Mouse (Mus musculus): Measurements from ENCODE around the gene H2al1e.
"Not testable (repeated sequence)": the region's sequence is repeated elsewhere in the genome, so short reads cannot be mapped to it uniquely, and the experiment has no call there.

The H2al1e gene

DNA sequence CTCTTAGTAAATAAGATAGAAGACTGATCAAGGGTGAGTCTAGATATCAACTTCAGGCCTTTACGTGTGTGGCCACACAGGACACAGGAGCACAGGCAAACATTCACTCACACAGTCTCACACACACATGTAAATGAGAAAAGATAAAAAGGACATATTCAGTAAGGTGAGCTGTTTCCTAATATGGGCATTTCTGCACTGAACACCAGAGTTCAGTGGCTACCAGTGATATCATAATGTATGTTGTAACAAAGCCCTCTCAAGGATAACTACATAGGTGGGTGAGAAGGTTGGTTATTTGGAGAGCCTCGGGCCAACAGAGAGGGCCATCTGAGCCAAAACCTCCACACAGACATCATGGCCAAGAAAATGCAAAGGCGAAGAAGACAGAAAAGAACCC, at the start of gene H2al1e:
Gene H2al1e, plus strand, starts transcription at position 301 of the 400 bp plus-strand sequence.
- DNase-seq (ENCODE audit: low spot score), result not testable (repeated sequence)

DNA sequence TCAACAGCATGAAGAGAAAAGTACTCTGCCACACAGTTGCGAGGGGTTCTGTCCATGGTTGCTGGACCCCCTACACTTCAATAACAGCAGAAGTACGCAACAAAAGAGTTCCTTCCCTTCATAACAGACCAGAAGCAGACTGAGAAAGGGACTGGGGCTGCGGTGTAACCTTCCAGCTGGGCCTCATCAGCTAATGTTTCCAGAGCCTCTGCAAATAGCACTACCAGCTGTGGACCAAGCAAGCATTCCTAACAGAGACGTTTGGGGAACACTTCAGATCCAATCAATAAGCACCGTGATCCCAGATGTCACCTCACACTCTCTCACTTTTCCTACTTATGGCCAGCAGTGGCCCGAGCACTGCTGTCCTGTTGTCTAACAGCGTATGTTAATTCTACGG, 46.8 kb upstream of the H2al1e start:
- no peak for DNase-seq (ENCODE audit: low spot score)

DNA sequence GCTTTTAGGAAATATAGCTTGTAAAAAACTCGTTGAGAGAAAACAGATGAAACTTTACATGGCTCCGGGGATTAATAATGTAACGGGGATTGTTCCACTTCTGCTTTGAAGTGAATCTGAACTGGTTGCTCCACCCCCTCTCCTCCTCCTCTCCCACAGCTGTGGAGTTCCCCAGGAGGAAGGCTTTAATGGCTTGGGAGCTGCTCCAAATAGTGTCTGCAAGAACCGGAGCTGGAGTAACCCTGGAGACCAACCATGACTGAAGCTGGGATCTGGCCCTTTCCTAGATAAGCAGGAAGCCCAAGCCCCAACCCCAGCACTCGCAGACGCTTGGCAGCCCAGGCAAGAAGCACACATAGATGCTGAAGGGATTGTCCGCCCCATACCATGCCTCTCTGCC, 43.9 kb upstream of the H2al1e start:
- DNase-seq (ENCODE audit: low spot score), result no peak

DNA sequence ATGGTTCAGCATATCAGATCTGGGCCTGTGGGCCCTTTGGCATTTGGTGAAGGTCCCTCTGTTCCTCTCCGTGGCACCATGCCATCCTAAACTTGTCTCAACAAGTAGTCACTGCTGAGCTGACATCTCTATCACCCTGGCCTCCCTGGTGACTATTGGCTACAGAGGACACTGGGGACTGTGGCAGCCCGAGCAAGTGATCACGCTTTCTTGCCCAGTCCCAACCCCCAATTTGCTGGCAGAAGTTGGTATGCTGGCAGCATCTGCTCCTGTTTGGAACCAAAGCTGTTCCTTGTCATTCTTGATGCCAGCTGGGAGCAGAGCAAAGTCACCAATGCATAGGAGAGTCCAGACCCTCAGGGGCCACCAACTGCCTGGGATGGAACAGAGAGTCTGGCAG, 42.7 kb upstream of the H2al1e start:
- no peak for DNase-seq (ENCODE audit: low spot score)

DNA sequence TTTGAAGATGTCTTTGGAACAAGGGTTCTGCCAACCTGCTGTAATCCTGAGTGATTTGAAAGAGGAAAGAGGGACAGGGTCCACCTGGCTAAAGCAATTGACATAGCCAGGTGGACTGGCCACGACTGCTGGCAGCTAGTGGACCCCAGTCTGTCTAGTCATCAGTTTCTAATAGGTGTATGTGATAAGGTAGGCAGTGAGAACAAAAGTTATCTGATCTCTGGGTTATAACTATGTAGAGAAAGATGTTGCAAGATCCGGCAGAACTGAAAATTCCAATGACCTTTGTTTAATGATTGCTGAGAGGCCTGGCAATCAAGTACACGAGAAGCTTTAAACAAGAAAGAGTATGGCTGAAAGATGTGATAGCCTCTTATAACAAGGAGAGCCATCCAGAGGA, 38.5 kb upstream of the H2al1e start:
- no peak for DNase-seq (ENCODE audit: low spot score)

DNA sequence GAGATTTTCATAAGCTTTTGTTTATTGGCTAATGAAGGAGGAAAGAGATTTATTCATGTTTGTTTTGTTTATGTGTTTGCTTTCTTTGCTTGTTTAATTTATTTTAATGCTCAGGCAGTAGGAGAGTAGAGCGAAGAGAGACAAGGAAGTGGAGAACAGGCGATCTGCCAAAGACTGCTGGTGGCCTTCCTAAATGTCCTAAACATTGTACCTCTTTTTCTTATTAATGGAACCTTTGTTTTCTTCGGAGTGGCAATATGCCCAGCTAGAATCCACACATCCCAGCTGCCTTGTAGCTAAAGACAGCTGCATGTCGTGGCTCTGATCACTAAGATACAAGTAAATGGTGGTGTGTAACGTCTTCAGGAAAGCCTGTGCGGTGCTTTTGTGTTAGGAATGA, 34.7 kb upstream of the H2al1e start:
- DNase-seq (ENCODE audit: low spot score), result no peak

DNA sequence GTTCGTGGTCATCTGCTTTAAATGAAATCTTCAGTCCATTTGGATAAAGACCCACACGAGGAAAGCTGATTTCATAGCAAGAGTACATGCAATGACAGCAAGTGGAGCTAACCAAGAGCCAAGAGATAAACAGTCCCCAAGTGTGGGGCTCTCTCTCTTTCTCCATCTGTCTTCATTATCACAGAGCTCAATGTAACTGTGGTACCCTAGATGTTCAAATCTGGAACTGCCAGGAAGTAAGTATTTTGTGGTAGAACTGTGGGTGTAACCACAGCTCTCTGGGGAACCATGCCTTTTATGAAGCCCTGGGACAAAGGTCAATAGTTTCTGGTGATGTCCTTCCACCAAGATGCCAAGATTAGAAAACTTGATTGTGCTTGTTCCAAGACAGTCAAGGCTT, 31.0 kb upstream of the H2al1e start:
- no peak for DNase-seq (ENCODE audit: low spot score)

DNA sequence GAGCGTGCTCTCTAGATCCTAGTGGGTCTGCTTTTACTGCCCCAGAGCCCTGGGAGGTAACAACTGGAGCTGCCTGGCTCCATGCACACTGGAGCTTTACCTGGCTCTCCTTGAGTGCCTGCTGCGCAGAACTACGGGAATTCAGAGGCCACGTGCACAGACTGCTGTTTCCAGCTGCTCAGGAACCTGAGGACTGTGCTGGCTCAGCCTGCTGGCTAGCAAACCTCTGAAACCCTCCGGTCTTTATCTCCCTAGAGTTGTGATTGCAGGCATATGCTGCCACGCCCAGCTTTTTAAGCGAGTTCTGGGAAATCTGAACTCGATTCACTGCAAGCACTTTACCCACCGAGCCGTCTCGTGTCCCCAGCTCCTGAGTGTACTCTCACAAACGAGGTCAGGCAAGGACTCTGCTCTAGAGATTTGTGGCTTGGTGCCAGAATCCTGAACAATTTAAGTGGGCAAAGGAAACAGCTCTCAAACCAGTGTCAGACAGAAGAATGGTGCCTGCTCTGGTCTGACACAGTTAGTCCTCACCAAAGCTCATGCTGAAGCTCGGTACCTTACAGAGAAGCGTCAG, 23.3 kb upstream of the H2al1e start:
- DNase-seq (ENCODE audit: low spot score), result no peak

DNA sequence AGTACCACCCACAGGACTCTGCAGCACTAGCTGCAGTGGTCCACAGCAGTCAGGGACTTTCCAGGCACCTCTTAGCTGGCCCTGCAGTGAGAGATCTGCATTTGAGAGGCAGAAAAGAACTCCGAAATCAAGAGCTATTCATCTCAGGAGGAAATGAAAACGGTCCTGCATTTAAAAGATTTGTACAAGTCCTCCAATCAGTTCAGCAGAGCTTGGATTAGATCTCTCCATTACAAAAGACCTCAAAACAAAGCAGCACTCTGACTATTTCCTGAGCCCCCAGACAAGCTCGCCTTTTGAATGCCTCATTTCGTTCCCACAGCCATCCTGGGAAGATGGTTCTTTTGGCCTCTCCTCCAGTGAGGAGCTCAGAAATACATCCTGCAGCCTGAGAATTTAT, 22.5 kb upstream of the H2al1e start:
- no peak for DNase-seq (ENCODE audit: low spot score)

DNA sequence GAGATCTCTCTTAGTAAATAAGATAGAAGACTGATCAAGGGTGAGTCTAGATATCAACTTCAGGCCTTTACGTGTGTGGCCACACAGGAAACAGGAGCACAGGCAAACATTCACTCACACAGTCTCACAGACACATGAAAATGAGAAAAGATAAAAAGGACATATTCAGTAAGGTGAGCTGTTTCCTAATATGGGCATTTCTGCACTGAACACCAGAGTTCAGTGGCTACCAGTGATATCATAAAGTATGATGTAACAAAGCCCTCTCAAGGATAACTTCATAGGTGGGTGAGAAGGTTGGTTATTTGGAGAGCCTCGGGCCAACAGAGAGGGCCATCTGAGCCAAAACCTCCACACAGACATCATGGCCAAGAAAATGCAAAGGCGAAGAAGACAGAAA, 12.8 kb upstream of the H2al1e start, which contains the start of gene H2al1a:
Gene H2al1a, plus strand, starts transcription at position 301 of the 400 bp plus-strand sequence.
- DNase-seq (ENCODE audit: low spot score), result not testable (repeated sequence)

DNA sequence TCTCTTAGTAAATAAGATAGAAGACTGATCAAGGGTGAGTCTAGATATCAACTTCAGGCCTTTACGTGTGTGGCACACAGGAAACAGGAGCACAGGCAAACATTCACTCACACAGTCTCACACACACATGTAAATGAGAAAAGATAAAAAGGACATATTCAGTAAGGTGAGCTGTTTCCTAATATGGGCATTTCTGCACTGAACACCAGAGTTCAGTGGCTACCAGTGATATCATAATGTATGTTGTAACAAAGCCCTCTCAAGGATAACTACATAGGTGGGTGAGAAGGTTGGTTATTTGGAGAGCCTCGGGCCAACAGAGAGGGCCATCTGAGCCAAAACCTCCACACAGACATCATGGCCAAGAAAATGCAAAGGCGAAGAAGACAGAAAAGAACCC, 9.6 kb upstream of the H2al1e start, which contains the start of gene H2al1b:
Gene H2al1b, plus strand, starts transcription at position 301 of the 400 bp plus-strand sequence.
- DNase-seq (ENCODE audit: low spot score), result not testable (repeated sequence)

DNA sequence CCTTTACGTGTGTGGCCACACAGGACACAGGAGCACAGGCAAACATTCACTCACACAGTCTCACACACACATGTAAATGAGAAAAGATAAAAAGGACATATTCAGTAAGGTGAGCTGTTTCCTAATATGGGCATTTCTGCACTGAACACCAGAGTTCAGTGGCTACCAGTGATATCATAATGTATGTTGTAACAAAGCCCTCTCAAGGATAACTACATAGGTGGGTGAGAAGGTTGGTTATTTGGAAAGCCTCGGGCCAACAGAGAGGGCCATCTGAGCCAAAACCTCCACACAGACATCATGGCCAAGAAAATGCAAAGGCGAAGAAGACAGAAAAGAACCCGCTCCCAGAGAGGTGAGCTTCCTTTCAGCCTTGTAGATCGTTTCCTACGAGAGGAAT, 6.4 kb upstream of the H2al1e start, which contains the start of gene H2al1c:
Gene H2al1c, plus strand, starts transcription at position 301 of the 400 bp plus-strand sequence.
- not testable (repeated sequence) for DNase-seq (ENCODE audit: low spot score)

DNA sequence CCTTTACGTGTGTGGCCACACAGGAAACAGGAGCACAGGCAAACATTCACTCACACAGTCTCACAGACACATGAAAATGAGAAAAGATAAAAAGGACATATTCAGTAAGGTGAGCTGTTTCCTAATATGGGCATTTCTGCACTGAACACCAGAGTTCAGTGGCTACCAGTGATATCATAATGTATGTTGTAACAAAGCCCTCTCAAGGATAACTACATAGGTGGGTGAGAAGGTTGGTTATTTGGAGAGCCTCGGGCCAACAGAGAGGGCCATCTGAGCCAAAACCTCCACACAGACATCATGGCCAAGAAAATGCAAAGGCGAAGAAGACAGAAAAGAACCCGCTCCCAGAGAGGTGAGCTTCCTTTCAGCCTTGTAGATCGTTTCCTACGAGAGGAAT, 3.2 kb upstream of the H2al1e start, which contains the start of gene H2al1d:
Gene H2al1d, plus strand, starts transcription at position 301 of the 400 bp plus-strand sequence.
- not testable (repeated sequence) for DNase-seq (ENCODE audit: low spot score)

DNA sequence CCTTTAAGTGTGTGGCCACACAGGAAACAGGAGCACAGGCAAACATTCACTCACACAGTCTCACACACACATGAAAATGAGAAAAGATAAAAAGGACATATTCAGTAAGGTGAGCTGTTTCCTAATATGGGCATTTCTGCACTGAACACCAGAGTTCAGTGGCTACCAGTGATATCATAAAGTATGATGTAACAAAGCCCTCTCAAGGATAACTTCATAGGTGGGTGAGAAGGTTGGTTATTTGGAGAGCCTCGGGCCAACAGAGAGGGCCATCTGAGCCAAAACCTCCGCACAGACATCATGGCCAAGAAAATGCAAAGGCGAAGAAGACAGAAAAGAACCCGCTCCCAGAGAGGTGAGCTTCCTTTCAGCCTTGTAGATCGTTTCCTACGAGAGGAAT, 3.1 kb downstream of the H2al1e start, which contains the start of gene H2al1f:
Gene H2al1f, plus strand, starts transcription at position 301 of the 400 bp plus-strand sequence.
- DNase-seq (ENCODE audit: low spot score), result not testable (repeated sequence)

DNA sequence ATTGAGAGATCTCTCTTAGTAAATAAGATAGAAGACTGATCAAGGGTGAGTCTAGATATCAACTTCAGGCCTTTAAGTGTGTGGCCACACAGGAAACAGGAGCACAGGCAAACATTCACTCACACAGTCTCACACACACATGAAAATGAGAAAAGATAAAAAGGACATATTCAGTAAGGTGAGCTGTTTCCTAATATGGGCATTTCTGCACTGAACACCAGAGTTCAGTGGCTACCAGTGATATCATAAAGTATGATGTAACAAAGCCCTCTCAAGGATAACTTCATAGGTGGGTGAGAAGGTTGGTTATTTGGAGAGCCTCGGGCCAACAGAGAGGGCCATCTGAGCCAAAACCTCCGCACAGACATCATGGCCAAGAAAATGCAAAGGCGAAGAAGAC, 6.2 kb downstream of the H2al1e start, which contains the start of gene H2al1g:
Gene H2al1g, plus strand, starts transcription at position 301 of the 400 bp plus-strand sequence.
- not testable (repeated sequence) for DNase-seq (ENCODE audit: low spot score)

DNA sequence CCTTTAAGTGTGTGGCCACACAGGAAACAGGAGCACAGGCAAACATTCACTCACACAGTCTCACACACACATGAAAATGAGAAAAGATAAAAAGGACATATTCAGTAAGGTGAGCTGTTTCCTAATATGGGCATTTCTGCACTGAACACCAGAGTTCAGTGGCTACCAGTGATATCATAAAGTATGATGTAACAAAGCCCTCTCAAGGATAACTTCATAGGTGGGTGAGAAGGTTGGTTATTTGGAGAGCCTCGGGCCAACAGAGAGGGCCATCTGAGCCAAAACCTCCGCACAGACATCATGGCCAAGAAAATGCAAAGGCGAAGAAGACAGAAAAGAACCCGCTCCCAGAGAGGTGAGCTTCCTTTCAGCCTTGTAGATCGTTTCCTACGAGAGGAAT, 9.5 kb downstream of the H2al1e start, which contains the start of gene H2al1h:
Gene H2al1h, plus strand, starts transcription at position 301 of the 400 bp plus-strand sequence.
- DNase-seq (ENCODE audit: low spot score), result not testable (repeated sequence)

DNA sequence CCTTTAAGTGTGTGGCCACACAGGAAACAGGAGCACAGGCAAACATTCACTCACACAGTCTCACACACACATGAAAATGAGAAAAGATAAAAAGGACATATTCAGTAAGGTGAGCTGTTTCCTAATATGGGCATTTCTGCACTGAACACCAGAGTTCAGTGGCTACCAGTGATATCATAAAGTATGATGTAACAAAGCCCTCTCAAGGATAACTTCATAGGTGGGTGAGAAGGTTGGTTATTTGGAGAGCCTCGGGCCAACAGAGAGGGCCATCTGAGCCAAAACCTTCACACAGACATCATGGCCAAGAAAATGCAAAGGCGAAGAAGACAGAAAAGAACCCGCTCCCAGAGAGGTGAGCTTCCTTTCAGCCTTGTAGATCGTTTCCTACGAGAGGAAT, 12.6 kb downstream of the H2al1e start, which contains the start of gene H2al1i:
Gene H2al1i, plus strand, starts transcription at position 301 of the 400 bp plus-strand sequence.
- not testable (repeated sequence) for DNase-seq (ENCODE audit: low spot score)

DNA sequence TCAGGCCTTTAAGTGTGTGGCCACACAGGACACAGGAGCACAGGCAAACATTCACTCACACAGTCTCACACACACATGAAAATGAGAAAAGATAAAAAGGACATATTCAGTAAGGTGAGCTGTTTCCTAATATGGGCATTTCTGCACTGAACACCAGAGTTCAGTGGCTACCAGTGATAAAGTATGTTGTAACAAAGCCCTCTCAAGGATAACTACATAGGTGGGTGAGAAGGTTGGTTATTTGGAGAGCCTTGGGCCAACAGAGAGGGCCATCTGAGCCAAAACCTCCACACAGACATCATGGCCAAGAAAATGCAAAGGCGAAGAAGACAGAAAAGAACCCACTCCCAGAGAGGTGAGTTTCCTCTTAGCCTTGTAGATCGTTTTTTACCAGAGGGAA, 15.8 kb downstream of the H2al1e start, which contains the start of gene H2al1j:
Gene H2al1j, plus strand, starts transcription at position 301 of the 400 bp plus-strand sequence.
- not testable (repeated sequence) for DNase-seq (ENCODE audit: low spot score)

DNA sequence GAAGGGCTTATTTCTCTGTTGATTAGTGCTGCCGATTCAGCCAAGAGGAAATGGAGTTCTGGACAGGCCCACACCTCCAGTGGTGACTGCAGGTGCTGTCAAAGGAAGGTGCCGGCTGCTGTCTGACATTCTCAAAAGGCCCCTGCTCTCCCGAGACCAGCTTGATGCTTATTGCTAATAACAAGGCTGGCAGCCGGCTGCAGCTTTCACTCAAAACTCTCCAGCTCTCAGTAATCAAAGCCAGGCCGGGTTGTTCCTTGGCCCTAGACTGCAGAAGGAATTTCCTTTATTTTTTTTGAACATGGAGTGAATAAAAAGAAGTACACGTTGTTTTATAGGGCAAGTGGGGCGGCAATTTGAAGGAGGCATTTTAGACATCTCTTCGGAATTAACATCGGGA, 34.0 kb downstream of the H2al1e start:
- DNase-seq (ENCODE audit: low spot score), result no peak

DNA sequence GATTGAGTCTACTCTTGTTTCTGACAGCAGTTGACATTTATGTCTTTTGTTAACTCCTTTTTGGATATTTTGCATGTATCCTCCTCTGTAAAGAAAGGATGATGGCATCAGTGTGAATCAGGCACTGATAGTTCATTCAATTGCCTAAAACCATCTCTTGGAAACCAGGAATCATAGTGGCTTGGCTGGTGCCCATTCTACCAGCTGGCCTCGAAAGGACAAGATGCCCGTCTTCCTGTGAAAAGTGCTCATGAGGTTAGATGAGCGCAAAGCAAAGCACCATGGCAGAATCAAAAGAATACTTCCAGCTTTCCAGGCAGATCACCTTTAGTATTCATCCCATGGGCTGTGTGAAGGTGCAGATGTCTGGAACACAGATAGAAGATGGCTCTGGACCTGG, 35.0 kb downstream of the H2al1e start:
- DNase-seq (ENCODE audit: low spot score), result no peak

DNA sequence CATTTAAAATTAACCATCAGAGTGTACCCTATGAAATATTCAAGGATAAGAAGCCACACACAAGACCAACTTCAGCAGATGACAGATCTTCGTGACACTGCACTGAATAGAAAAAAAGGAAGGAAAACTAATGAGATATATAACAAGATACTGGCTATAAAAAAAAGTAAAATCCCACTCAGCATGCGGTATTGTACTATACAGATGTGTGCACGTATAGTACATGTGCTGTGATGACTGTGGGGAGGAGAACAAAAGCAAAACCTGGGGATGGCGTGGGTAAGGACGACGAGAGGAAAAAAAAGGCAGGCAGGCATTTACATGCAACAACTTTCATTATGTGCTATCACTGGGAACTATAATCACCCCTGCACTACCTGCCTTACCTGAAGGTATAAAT, 49.1 kb downstream of the H2al1e start:
- no peak for DNase-seq (ENCODE audit: low spot score)

DNA sequence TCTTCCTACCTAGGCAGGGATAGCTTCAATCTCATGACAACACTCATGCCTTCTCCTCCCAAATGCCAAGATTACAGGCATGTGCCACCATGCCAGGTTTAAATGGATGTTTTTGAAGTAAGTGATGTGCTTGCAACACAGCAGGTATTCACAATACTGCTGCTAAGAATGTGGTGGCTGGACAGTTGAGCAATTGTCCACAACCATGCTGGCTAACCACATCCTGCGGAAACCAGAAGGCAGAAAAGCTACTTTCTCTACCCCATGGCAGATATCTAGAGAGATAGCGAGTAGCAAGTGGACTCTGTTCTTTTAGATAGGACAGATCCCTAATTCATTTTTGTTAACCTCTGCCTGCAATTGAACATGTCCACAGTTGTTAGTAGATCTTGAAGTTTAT, 49.5 kb downstream of the H2al1e start:
- no peak for DNase-seq (ENCODE audit: low spot score)
